Mouse (Mus musculus) lung, adult 2 months (tissue): ENCODE data around the gene Vsig10.

ENCODE experiments used
- CTCF ChIP-seq: fragments of 200-500 bp; IDR thresholded peaks from 2 replicates; pipeline ENCODE4 v1.5.1; 2011; ENCODE audit warnings: mild to moderate bottlenecking, low read length, control low read depth; ENCODE audit not compliant: insufficient read depth
- POLR2A ChIP-seq: fragments of 200-500 bp; IDR thresholded peaks from 2 replicates; pipeline ENCODE4 v1.6.1; 2011; ENCODE audit warnings: low read depth, mild to moderate bottlenecking, control low read depth, low read length, borderline replicate concordance; ENCODE audit errors: extremely low read depth

- TF ChIP-seq CTCF, result no peak
- TF ChIP-seq POLR2A, result no peak
Measured at GRCm38 (mm10) chr5:117364821-117365220, 45.9 kb downstream of the Vsig10 start.
